In genomic region chr5:38137163-38137562, GRCm38 (mm10) we compare ENCODE assay signal across 16 mouse cellular contexts. TPM values are rescaled to one million over a fixed set of nuclear protein-coding genes. Genes with fewer than 3 reads are reported as not detected.
DNase-seq lines count a peak whose midpoint lies in the region; ATAC-seq and TF ChIP-seq lines count a peak whose summit lies in the region.
"Had no signal": no experiment of that assay in that cellular context is flagged by ENCODE, and none has a peak within 500 bp of the region (broad histone marks: within the 10 kb centered on the region; RNA-seq: fewer than 3 reads in every experiment).

No protein-coding gene starts in this region.

- H3K4me3 ChIP-seq in forebrain, embryonic 14.5 days (ENCODE audit: low read depth, low read length), result no peak overlapping the region
- H3K4me3 ChIP-seq in forebrain, embryonic 16.5 days (replicated peaks; ENCODE audit: low read length), result no peak overlapping the region
- H3K4me3 ChIP-seq in hindbrain, postnatal 0 days (ENCODE audit: low read length), result no peak overlapping the region
- no peak overlapping the region for H3K4me3 ChIP-seq in hindbrain, embryonic 12.5 days
- H3K4me3 ChIP-seq in limb, embryonic 10.5 days, result no peak overlapping the region
- H3K4me3 ChIP-seq in gastrocnemius, adult 2 months, result no peak overlapping the region
- H3K4me3 ChIP-seq: forebrain, embryonic 12.5 days; heart, embryonic 12.5 days; hindbrain, embryonic 10.5 days; intestine, embryonic 15.5 days had no signal

- peak; percentile 8; the same call in 1 of the 2 replicates for ATAC-seq in forebrain, embryonic 14.5 days
- no peak for ATAC-seq in forebrain, embryonic 16.5 days
- ATAC-seq in hindbrain, postnatal 0 days, result peak; percentile 21; the same call in 1 of the 2 replicates
- no peak for ATAC-seq in hindbrain, embryonic 12.5 days (ENCODE audit: low FRiP score)

- TF ChIP-seq CTCF in hindbrain, postnatal 0 days (IDR thresholded peaks at IDR 0.05; ENCODE audit: low read depth), result no peak
- TF ChIP-seq CTCF in gastrocnemius, adult 2 months (IDR thresholded peaks at IDR 0.05), result no peak

- peaks cover 77% of the 10 kb centered on the region for H3K36me3 ChIP-seq in forebrain, embryonic 14.5 days (ENCODE audit: control insufficient read depth, insufficient read depth, low read length)
- H3K36me3 ChIP-seq in forebrain, embryonic 16.5 days (ENCODE audit: control insufficient read depth, insufficient read depth), result peaks cover 53% of the 10 kb centered on the region
- H3K36me3 ChIP-seq in hindbrain, postnatal 0 days (ENCODE audit: insufficient read depth, low read length), result peaks cover 32% of the 10 kb centered on the region
- H3K36me3 ChIP-seq in hindbrain, embryonic 12.5 days, result peaks cover 76% of the 10 kb centered on the region
- peaks cover 74% of the 10 kb centered on the region for H3K36me3 ChIP-seq in limb, embryonic 10.5 days

- no peaks in the 10 kb centered on the region for H3K4me1 ChIP-seq in forebrain, embryonic 14.5 days (ENCODE audit: control insufficient read depth, insufficient read depth, low read length)
- H3K4me1 ChIP-seq in forebrain, embryonic 16.5 days (replicated peaks; ENCODE audit: control insufficient read depth, insufficient read depth, low read length), result no peaks in the 10 kb centered on the region
- H3K4me1 ChIP-seq in hindbrain, postnatal 0 days (ENCODE audit: insufficient read depth, low read length), result no peaks in the 10 kb centered on the region
- H3K4me1 ChIP-seq in hindbrain, embryonic 12.5 days, result no peaks in the 10 kb centered on the region
- H3K4me1 ChIP-seq in limb, embryonic 10.5 days, result peaks cover 18% of the 10 kb centered on the region
- H3K4me1 ChIP-seq: forebrain, embryonic 12.5 days; hindbrain, embryonic 10.5 days; intestine, embryonic 15.5 days had no signal

- no peaks in the 10 kb centered on the region for H3K9me3 ChIP-seq in forebrain, embryonic 14.5 days (replicated peaks; ENCODE audit: control insufficient read depth, low read length)
- no peaks in the 10 kb centered on the region for H3K9me3 ChIP-seq in forebrain, embryonic 16.5 days (ENCODE audit: control insufficient read depth, low read length)
- no peaks in the 10 kb centered on the region for H3K9me3 ChIP-seq in hindbrain, postnatal 0 days (ENCODE audit: low read length)
- no peaks in the 10 kb centered on the region for H3K9me3 ChIP-seq in hindbrain, embryonic 12.5 days (replicated peaks)
- H3K9me3 ChIP-seq in limb, embryonic 10.5 days (replicated peaks), result no peaks in the 10 kb centered on the region
- H3K9me3 ChIP-seq: forebrain, embryonic 12.5 days; heart, embryonic 12.5 days; intestine, embryonic 15.5 days had no signal

- DNase-seq in forebrain, embryonic 14.5 days (ENCODE audit: low spot score), result no peak
- no peak for DNase-seq in hindbrain, postnatal 0 days (ENCODE audit: low spot score)
- DNase-seq in lung, postnatal 10 days, result peak; percentile 9
- DNase-seq in lung, adult 18-20 months, result no peak
- DNase-seq in limb, embryonic 10.5 days (ENCODE audit: low spot score), result no peak
- DNase-seq in gastrocnemius, adult 2 months, result no peak
- DNase-seq: adrenal gland, postnatal 25 days; cerebellum, adult 2 months; cerebellum, postnatal 10 days; gastrocnemius, postnatal 25 days had no signal

- no peaks in the 10 kb centered on the region for H3K27me3 ChIP-seq in forebrain, embryonic 14.5 days (replicated peaks; ENCODE audit: control insufficient read depth, insufficient read depth, low read length)
- H3K27me3 ChIP-seq in forebrain, embryonic 16.5 days (replicated peaks; ENCODE audit: control insufficient read depth, insufficient read depth, low read length), result no peaks in the 10 kb centered on the region
- no peaks in the 10 kb centered on the region for H3K27me3 ChIP-seq in hindbrain, postnatal 0 days (ENCODE audit: insufficient read depth, low read length)
- H3K27me3 ChIP-seq in hindbrain, embryonic 12.5 days, result no peaks in the 10 kb centered on the region
- no peaks in the 10 kb centered on the region for H3K27me3 ChIP-seq in limb, embryonic 10.5 days (ENCODE audit: low read depth, poor library complexity, severe bottlenecking)
- H3K27me3 ChIP-seq: forebrain, embryonic 12.5 days; heart, embryonic 12.5 days; intestine, embryonic 15.5 days had no signal

- 87% methylated on average over 9 of the region's 9 CpGs for WGBS in forebrain, embryonic 14.5 days
- WGBS in forebrain, embryonic 16.5 days, result 85% methylated on average over 9 of the region's 9 CpGs
- WGBS in hindbrain, postnatal 0 days, result 82% methylated on average over 9 of the region's 9 CpGs
- 93% methylated on average over 9 of the region's 9 CpGs for WGBS in hindbrain, embryonic 12.5 days
- 91% methylated on average over 9 of the region's 9 CpGs for WGBS in limb, embryonic 10.5 days

- no peak overlapping the region for H3K9ac ChIP-seq in forebrain, embryonic 14.5 days (ENCODE audit: low read length)
- no peak overlapping the region for H3K9ac ChIP-seq in forebrain, embryonic 16.5 days (replicated peaks; ENCODE audit: low read depth, low read length)
- no peak overlapping the region for H3K9ac ChIP-seq in hindbrain, postnatal 0 days (replicated peaks; ENCODE audit: low read length)
- H3K9ac ChIP-seq in hindbrain, embryonic 12.5 days, result no peak overlapping the region
- H3K9ac ChIP-seq: forebrain, embryonic 12.5 days; heart, embryonic 12.5 days; intestine, embryonic 15.5 days had no signal

- no peak overlapping the region for H3K27ac ChIP-seq in forebrain, embryonic 14.5 days (ENCODE audit: low read depth, low read length)
- no peak overlapping the region for H3K27ac ChIP-seq in forebrain, embryonic 16.5 days (ENCODE audit: low read length)
- H3K27ac ChIP-seq in hindbrain, postnatal 0 days, result no peak overlapping the region
- no peak overlapping the region for H3K27ac ChIP-seq in hindbrain, embryonic 12.5 days
- peak overlapping the region; percentile 53; the same call in 1 of the 2 replicates for H3K27ac ChIP-seq in limb, embryonic 10.5 days
- H3K27ac ChIP-seq in gastrocnemius, adult 2 months, result no peak overlapping the region
- H3K27ac ChIP-seq: forebrain, embryonic 12.5 days; hindbrain, embryonic 10.5 days; intestine, embryonic 15.5 days had no signal

- intact Hi-C loops in gastrocnemius, adult 2 months (cut with DNase I), result no loop called here

- H3K4me2 ChIP-seq in forebrain, embryonic 14.5 days (ENCODE audit: low read length), result no peak overlapping the region
- no peak overlapping the region for H3K4me2 ChIP-seq in forebrain, embryonic 16.5 days (ENCODE audit: low read length)
- no peak overlapping the region for H3K4me2 ChIP-seq in hindbrain, postnatal 0 days (ENCODE audit: low read depth, low read length)
- no peak overlapping the region for H3K4me2 ChIP-seq in hindbrain, embryonic 12.5 days (replicated peaks)
- H3K4me2 ChIP-seq: forebrain, embryonic 12.5 days; heart, embryonic 12.5 days; intestine, embryonic 15.5 days had no signal

RNA-seq across cellular contexts. Expression of gene Nsg1, which starts 22.5 kb away (rescaled TPM):
- polyA plus RNA-seq in forebrain, embryonic 14.5 days (2014; fragmentation: Nextera tagmentation; extraction: Ambion mirVana), result 351 and 354 TPM in 2 replicates
- 1,360 and 1,459 TPM in 2 replicates for polyA plus RNA-seq in forebrain, embryonic 16.5 days (2015; fragmentation: Nextera tagmentation; extraction: Ambion mirVana)
- total RNA-seq in hindbrain, postnatal 0 days (2014; rRNA removed), result 1,011 and 1,051 TPM in 2 replicates
- 1,463 and 1,578 TPM in 2 replicates for polyA plus RNA-seq in hindbrain, postnatal 0 days (2015; fragmentation: Nextera tagmentation; extraction: Ambion mirVana)
- polyA plus RNA-seq in hindbrain, embryonic 12.5 days (2016; fragmentation: Nextera tagmentation; extraction: Ambion mirVana), result 447 and 479 TPM in 2 replicates
- polyA plus RNA-seq in limb, embryonic 10.5 days (2016; fragmentation: Nextera tagmentation; extraction: Ambion mirVana), result 77.7 and 110 TPM in 2 replicates
- total RNA-seq in gastrocnemius, adult 2 months (2021), result 1 to 10 TPM; 2.4 to 2.5 TPM

Comparison
In these comparisons a context has a peak if more than half of its experiments do, and no peak if none do; other contexts are left out.
1. ATAC-seq: peak in forebrain, embryonic 14.5 days (single experiment) and hindbrain, postnatal 0 days (single experiment); none in forebrain, embryonic 16.5 days (single experiment) and hindbrain, embryonic 12.5 days (single experiment).